Mouse (Mus musculus) CD4-positive, CD25-positive, alpha-beta regulatory T cell, adult 4 months (primary cell): Measurements from ENCODE around the gene Slc9a9. TPM values are rescaled to one million over a fixed set of nuclear protein-coding genes. Genes with fewer than 3 reads are reported as not detected.

Experiments used
- ATAC-seq: one replicate; pipeline ENCODE4 v1.8.0; 2017
- polyA plus RNA-seq, 2 experiments: library from polyadenylated mRNA; unstranded; fragments of 100-300 nt; shearing (Covaris generic); gene quantifications; one replicate each; pipeline ENCODE4 v1.2.1; 2017

The Slc9a9 gene
- polyA plus RNA-seq, 2 experiments from 2014 or later = 35.6 to 44.2 TPM

DNA sequence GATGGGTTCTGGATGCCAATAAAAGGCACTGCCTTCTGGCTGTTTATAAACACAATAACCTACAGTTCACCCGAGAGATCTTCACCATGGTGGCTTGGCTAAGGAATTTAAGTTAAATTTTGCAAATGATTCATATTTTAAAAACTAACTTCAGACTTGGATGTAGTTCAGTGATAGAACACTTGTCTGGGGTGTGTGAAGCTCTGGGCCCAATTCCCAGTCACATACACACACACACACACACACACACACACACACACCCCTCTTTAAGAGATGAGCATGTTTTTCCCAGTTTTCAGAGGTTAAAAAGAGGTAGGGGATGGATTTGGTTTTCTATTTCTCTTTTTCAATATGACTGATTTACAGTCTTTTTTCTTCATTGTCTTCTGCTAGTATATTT lies 15.9 kb downstream of the Slc9a9 start:
- ATAC-seq = no peak

DNA sequence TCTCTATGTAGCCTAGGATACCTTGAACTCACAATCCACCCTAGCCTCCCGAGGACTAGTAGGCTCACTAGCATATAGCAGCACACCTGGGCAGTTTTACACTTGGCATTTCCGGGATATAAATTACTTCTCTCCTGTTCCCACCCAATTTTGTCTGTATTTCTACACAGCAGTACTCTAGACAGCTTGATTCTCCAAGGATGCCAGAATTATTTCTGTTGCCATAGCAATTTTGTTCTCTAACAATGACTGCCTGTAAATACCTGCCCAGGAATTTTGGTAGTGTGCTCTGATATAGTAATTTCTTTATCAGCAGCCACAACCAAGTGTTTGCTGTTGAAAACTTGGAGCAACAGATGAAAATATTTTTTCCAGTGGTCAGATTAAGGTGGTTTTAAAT lies 16.7 kb downstream of the Slc9a9 start:
- no peak for ATAC-seq

DNA sequence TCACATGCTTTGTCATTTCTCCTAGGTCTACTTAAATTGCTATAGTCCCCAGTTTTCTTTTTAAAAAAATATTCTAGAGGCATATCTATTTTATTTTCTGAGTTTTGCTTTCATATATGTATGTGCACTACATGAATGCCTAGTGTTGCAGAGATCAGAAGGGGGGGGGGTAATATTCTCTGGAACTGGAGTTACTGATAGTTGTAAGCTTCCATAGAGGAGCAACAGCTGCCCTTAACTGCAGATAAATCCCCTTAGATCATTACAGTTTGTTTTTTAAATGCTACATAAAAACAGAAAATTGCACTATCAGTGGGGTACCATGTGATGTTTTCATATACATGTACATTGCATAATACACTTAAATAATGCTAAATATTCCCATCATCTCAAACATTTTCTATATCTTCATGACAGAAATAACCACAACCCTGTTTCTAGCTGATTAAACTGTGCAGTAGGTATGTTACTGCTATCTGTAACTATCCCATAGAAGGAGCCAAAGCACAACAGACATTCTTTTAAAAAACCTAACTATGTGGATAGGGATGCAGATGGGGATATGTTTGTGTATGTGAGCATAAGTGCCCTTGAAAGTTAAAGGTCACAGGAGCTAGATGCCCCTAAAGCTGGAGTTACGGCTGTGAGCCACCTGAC lies 17.6 kb downstream of the Slc9a9 start:
- ATAC-seq = no peak

DNA sequence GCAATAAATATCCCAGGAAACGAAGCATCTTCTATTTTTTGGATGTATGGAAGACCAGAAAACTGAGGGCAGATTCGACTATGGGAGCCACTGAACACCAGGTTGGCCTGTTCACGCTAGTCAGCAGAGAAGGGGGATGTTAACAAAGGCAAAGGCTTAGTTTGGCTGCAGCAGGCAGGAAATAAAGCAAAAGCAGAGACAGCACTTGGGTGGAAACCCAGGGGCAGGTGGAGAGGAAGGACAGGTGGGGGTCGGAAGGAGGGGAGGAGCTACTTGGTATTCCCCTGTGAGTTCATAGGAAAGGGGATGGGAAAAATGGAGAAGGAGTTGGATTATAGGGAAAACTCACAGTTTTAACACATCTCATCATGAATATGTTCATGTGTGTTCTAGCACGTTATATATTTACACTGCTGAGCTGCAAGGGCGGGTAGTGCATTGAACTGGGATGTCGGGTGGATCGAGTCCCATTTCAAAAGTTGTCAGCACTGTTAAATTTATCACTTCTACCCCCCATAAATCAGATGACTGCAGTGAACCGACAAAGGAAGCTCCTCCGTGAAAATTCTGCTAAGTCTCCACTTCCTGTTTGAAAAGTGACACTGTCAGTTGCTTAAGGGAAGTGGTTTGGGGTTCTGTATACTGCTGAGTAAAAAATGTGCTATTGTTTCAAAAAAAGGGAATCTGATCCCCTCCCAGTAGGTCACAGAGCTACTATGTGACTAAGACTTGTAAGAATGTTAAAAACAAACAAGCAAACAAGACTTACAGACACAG lies 21.8 kb downstream of the Slc9a9 start:
- ATAC-seq = peak; percentile 92

DNA sequence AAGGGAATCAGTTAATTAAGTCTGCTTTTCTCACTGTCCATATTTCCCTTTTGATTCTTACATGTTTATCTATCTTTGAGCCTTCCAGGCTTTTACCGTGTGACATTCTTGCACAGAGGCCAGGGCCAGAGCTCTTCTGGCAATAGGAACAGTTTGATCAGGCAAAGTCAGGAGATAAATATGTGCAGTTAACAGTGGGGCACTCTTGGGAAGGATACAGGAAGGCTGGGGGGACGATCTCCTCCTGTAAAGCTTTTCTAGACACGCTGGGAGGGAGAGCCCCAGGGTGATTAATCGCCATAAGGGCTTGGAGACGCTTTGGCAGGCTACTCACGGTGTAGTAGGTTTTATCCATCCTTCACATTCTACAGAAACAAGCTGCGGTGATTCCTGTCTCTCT lies 22.4 kb downstream of the Slc9a9 start:
- ATAC-seq = no peak

DNA sequence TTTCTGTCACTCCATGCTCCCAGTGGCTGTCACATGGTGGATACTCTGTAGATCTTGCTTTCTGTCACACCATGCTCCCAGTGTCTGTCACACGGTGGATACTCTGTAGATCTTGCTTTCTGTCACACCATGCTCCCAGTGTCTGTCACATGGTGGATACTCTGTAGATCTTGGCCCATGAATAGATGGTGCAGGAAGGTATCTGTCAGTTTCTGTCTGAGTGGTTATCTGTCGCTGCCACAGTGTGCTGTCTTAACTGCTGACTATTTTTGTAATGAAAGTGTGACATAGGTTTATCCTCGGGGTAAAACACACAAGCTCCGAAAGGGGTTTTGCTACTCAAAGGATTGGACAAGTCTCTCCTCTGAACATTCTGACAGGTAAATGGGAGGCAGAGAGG lies 24.5 kb downstream of the Slc9a9 start:
- ATAC-seq = no peak

DNA sequence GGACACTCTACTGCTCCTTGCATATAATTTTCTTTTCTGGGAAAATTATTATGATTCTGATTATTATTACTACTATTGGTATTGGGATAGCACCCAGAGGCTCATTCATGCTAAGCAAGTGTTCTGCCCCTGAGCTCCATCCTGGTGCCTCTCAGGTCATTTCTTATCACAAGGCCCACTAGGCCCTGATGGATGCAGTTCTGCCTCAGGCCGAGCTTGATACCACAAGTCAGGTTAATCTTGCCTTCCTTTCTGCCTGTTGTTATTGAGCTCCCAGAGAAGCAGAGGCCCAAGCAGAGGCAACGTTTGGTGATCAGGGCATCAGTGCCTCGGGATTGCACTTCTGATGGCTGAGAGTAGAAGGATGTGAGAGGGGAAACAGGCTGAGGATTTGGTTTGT lies 25.3 kb downstream of the Slc9a9 start:
- no peak for ATAC-seq

DNA sequence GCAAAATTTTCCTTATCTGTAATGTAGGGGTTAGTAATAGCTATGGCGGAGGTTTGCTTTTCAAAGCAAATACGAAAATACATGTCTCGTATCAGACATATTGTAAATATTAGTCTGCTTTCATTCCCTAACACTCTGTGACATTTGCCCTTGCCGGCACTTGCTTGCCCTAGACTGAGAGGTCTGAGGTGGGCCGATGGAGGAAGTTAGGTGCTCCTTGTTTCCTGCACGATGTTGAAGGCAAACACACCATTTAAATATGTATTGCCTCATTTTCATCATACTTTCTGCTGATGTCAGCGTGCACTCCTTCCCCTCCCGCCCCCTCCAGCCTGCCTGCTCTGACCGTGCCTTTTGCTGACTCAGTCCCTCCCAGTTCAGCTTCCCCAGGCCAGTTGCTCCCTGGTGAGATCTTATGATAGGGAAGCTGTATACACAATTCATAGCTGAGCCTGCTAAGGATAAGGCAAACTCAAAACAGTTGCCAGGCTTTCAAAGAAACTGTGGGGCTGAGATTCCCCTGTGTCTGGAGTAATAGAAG lies 26.9 kb downstream of the Slc9a9 start:
- no peak for ATAC-seq

DNA sequence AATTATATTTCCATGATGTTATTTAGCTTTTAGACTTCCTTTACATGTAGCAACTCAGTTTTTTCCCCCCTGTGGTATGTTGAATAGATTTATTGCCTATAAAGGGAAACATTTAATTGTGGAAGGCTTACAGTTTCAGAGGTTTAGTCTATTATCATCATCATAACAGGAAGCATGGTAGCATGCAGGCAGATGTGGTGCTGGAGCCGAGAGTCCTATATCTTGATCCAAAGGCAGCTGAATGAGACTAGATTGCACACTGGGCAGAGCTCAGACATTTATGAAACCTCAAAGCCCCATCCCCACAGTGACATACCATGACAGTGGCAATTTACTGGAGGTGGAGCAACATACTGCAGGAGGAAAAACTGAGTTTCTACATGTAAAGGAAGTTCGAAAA lies 28.5 kb downstream of the Slc9a9 start:
- ATAC-seq = peak; percentile 40

DNA sequence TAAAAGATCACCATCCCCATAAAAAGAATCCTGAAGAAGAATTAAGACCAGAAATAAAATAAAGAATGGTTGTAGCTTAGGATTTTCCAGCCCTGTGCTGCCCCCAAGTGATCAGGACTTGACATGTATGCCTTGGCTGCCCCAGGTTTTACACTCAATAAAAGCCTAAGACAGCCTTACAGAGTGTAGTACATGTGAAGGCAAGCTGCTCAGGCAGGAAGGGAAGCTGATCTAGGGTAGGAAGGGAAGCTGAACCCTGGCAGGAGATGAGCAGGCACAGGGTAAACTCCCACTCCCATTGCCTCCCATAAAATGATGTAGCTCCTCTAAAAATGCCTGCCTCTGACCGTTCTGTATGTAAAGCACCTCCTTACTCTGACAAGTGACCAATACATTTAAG lies 30.8 kb downstream of the Slc9a9 start:
- ATAC-seq = peak; percentile 44

DNA sequence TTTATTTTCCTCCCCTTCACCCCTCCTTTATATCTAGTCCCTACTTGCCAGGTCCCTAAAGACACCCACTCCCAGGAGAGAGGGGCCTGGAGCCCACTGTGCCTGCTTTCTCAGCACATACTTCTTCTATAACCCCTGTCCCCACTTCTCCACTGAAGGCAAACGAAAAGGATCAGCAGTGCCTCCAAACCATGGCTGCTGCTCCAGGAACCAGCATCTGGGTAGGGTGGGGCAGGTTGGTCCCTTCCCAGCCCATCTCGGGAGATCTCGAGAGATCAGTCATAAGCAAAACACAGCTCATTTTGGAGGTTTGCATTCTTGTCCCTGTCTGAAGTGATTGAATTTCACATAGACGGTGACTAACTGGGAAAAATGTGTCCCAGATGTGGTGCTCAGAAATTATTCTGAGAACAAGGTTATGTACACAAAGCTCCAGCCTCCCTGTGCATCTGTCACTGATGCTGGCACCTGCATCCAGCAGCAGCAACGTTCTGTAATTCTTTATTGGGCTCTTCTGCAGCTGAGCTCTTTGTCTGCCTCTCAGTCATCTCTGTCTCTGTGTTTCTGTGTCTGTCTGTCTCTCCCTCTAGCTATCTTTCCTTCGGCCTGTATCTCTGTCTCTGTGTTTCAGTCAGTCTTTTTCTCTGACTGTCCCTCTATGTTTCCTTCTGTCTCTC lies 31.6 kb downstream of the Slc9a9 start:
- no peak for ATAC-seq

DNA sequence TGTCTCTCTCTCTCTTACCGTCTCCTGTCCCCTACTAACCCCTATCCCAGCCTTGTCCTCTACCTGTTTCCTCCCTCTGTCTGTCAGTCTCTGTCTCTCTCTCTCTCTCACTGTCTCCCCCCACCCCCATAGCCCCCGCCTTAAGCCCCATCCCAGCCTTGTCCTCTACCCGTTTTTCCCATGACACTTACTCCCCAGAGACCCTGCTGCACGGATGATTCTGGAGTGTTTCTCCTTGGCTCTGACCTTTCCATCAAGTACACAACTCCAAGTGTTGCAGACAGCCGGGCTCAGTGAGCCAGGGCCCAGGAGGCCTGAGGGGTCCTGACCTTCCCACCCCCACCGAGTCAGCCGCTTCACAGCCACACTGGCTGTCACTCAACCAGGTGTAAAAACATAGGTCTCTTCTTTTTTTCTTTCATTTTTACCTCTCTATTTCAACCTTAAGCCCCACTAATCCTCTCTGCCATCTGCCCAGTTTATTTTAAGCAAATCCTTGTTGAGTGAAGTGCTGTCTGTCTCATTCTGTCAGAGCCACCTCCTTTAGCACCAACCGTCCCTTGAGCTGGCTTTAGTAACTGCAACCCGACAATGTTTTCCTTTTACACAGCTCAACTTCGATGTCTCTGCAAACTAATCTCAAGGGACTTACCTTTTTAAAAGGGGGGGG lies 32.4 kb downstream of the Slc9a9 start:
- no peak for ATAC-seq

DNA sequence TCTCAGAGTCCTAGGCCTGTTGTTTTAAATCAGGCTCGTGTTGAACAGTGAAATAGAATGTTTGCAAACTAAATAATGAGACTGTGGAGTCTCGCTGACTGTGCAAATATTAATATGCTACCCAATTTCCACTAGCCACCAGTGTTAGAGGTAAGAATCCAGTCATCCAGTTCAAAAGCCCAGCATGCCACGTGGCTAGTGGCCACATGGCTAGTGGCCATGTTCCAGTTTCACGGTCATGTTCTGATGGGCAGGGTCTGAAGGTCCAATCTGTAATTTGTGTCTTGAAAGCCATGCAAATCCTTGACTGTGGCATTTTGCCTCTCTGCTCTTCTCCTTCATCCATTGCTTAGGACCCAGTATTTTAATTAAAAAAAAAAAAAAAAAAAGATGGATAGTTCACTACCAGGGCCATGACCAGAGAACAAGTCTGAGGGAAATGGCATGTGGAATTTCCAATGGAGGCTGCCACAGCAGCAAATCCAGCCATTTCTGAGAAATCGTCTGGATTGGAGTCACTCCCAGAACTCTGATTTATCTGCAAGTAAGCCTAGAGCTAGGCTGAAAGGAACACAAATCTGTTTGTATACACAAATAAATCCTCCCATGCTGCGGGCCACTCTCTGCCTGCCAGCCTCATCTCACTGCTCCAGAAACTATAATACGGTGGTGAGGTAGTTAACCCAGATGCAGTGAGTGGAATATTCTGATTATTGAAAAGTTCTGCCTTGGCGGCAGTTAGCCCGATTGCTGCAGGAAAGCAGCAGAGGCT lies 35.5 kb downstream of the Slc9a9 start:
- ATAC-seq = no peak

DNA sequence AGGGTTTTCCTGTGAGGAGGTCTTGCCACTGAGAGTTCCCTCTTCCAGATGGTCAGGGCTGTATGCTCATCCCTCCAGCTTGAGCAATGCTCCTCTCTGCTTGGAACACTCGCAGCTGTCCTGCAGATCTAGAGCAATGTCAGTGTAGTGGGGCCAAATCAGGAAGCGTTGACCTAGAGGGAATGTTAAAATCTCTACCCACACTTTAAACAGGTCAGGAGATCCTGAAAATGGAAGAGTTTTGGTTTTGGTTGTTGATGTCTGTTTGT lies 36.0 kb downstream of the Slc9a9 start:
- no peak for ATAC-seq

DNA sequence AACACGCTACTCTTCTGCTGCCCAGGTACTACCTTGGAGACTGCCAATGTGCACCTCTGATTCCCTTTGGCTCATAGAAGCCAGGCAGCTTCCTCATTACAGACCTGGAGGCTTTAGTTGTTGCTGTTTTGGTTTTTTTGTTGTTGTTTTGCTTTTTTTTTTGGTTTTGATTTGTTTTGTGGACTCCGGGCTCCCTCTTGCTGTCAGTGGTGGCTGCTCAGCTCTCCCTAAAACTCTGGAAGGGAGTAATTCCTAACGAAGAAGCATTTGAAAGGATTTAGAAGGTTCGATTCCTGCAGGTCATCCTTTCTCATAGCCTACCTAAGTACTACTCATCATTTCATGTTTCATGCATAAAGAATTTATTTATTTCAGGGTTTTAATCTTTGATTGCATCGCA lies 42.4 kb downstream of the Slc9a9 start:
- ATAC-seq = no peak

DNA sequence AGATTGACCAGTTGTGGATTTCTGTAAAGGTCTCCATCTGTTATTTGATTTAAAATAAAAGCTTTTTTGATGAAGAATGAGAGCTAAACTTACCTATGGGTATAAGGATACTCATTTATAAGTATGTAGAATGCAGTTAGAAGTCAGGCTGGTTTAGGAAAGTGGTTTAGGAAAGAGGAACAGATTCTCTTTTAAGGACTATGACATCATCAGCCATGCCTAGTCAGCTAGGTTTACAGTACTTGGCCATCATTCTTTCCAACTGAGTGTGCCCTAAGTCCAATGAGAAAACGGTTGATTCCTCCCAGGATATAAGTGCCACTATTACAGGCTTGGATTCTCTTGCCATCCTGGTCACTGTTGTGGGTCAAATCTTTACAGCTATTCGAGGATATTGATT lies 47.0 kb downstream of the Slc9a9 start:
- no peak for ATAC-seq

DNA sequence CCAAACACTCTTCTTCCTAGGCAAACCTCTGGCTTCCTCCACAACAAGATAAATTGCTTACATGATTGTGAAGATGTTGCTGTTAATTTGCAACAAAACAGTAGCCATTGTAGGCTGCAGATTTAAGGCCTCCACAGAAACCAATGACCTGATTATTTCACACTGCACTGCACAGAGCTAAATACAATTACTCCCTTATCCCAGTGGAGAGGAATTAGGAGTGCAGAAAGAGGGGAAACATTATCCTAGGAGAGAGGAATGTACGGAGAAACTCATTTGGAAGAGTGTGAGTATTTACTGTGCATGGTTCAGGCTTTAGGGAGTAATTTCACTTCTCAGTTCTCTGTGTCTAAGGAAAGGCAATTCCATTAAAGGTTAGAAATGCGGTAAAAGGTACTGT lies 53.9 kb downstream of the Slc9a9 start:
- no peak for ATAC-seq

DNA sequence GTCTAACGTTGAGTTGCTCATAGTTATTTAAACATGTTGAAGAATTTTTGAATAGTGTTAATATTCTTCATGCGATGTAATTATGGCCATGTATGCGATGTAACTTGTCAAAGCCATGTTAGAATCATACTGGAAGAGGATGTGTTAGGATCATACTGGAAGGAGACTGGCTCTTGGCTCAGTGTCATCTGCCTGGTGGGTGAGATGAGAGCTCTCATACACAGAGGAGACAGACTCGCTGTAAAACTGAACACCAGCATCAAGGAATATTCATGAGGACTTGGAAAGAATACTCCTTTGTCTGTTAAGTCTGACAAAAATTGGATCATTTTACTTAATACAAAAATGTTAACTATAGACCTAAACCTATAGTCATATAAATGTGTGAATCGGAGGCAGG lies 55.4 kb downstream of the Slc9a9 start:
- ATAC-seq = no peak

DNA sequence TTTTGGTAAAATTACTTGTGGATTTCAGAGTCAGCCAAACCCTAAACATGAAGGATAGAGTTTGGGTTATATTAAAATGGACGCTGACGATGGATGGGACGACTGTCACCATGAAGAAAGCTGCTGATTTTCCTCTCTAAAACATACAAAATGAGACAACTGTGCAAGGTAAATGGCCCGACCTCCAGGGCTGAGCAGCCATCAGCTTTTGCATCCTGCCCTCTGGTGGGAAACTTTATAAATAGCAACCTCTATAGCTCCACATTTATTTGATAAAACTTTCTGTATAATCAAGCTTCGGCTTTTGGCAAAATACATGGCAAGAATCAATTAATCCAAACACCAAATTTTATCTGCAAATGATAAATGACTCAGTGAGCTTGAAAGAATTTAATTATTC lies 57.7 kb downstream of the Slc9a9 start:
- peak; percentile 82 for ATAC-seq

DNA sequence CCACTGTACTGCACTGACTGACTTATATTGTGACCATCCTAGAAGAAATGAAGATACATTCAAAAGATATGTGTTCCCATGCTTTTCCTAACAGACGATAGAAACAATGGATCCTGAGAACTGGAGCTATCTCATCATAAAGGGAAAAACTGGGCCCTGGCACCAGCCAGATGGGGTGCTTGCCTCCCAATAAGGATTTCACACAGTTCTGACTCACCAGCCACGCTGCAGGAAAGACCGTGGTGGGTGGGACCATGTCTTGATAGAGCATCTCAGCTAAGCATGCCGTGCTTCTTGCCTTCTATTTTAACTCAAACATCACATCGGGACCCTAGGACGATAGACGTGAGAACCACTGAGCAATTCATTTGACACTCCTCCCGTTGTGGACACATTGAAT lies 60.7 kb downstream of the Slc9a9 start:
- ATAC-seq = no peak

DNA sequence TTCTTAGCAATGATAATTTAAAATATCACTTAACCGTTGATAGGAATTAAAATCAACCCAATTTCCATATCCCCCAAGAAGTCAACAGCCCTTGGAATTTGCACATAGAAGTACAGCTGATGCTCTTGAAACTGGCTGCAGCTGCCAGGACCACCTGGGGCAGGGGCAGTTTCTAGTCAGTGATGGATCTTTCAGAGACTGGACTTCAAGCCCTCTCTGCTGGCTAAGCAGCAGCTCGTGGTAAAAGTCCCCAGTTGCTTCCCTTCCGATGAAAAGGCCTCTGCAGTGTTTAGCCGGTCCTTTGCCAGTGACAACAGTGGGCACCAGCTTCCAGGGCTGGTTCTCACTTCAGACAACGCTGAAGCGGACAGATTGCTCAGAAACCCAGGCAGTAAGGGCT lies 62.4 kb downstream of the Slc9a9 start:
- ATAC-seq = no peak

DNA sequence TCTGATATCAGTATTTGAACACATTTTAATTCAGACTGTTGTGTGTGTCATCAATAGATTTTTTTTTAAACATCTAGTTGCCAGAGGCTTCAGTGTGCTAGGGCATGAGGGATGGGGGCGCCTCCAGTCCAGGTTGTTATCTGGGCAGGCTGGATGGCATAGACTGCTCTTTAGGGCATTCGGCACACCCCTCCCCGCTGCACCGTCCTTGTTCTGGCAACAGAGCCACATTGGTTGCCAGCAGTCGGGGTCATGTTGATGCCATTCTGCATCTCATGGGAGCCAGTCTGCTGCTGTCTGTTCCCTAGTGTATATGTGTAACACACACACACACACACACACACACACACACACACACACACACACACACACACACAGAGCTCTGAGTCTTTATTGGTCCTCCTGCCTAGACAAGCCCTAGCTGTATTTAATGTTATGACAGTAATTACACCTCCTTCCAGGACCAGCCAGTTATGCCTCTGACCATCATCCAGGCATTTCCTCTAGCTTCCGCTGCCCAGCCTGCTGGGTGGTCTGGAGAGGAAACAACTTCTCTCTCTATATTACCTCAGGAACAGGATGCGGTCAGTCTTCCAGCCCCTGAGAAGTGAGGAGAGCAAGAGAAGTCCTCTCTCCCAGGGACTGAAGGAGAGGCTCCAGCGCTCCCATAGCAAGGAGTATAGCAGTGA lies 63.0 kb downstream of the Slc9a9 start:
- ATAC-seq = no peak
